Mouse (Mus musculus) kidney, embryonic 16.5 days (tissue): ENCODE measurements around the gene Man2b2. TPM values are rescaled to one million over a fixed set of nuclear protein-coding genes. Genes with fewer than 3 reads are reported as not detected.

Source experiments
- ATAC-seq: fragments of 200-750 bp; cut with Nextera tagmentation; 2 replicates; pipeline ENCODE4 v1.8.0; 2017; ENCODE audit warnings: moderate TSS enrichment; ENCODE audit not compliant: low FRiP score, low TSS enrichment
- H3K27ac ChIP-seq: fragments of 300-500 bp; sonication (generic); 2 replicates; pipeline ENCODE4 v1.5.1; 2014; ENCODE audit warnings: low read length
- H3K27me3 ChIP-seq: fragments of 300-500 bp; sonication (generic); 2 replicates; pipeline ENCODE4 v1.6.1; 2014; ENCODE audit warnings: low read length, control low read depth, mixed read lengths; ENCODE audit not compliant: insufficient read depth
- H3K36me3 ChIP-seq: fragments of 300-500 bp; sonication (generic); 2 replicates; pipeline ENCODE4 v1.6.1; 2014; ENCODE audit warnings: low read length, control low read depth, mixed read lengths; ENCODE audit not compliant: insufficient read depth
- H3K4me1 ChIP-seq: fragments of 300-500 bp; sonication (generic); 2 replicates; pipeline ENCODE4 v1.6.1; 2014; ENCODE audit warnings: low read length, control low read depth, mixed read lengths; ENCODE audit not compliant: insufficient read depth
- H3K4me2 ChIP-seq: fragments of 300-500 bp; sonication (generic); replicated peaks from 2 replicates; pipeline ENCODE4 v1.6.1; 2014; ENCODE audit warnings: low read depth, low read length
- H3K4me3 ChIP-seq: fragments of 300-500 bp; sonication (generic); 2 replicates; pipeline ENCODE4 v1.5.1; 2014; ENCODE audit warnings: mild to moderate bottlenecking, low read length
- H3K9ac ChIP-seq: fragments of 300-500 bp; sonication (generic); replicated peaks from 2 replicates; pipeline ENCODE4 v1.6.1; 2014; ENCODE audit warnings: low read length
- H3K9me3 ChIP-seq: fragments of 300-500 bp; sonication (generic); 2 replicates; pipeline ENCODE4 v1.6.1; 2016; ENCODE audit warnings: low read length, control low read depth
- WGBS: fragments of 180-500 bp; shearing (Covaris S2); extraction: QIAGEN DNeasy Blood & Tissue Kit; methylation state at CpG from one replicate; pipeline ENCODE4 v1.1.7; 2014; 5-methylcytosine and 5-hydroxymethylcytosine counted together
- polyA plus RNA-seq: library from polyadenylated mRNA; unstranded; fragments of >200 nt; fragmentation: Nextera tagmentation; extraction: Ambion mirVana; gene quantifications from 2 replicates; pipeline ENCODE4 v1.2.1, GENCODE M21; 2015

The Man2b2 gene
- polyA plus RNA-seq, 1 experiment from 2014 or later, result 16.0 TPM

DNA sequence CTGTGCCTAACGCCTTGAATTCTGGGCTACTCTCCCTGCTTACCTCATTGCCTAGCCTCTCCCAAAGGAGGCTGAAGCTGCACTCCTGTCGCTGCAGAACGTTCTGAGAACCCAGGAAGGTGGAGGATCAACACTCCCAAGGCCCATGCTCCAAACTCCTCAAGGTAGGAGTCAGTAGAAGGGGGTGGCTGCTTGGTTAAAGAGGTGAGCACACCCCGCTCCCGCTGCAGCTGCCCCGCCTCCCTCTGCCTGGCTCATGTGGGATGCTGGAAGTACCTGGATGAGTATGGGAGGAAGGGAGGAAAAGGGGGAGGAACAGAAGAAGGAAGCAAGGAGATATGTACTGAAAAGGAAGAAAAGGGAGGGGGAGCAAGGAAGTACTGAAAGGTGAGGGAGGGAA, 37.1 kb upstream of the Man2b2 start:
- WGBS, result 9% methylated on average over 6 of the region's 6 CpGs
- Histone ChIP-seq H3K9me3 (no peaks in the 10 kb centered on the region), H3K27me3 (peaks cover 78% of the 10 kb centered on the region), H3K4me2 (no peak overlapping the region), H3K4me3 (no peak overlapping the region), H3K27ac (no peak overlapping the region), H3K9ac (no peak overlapping the region), H3K36me3 (no peaks in the 10 kb centered on the region), H3K4me1 (peaks cover 24% of the 10 kb centered on the region)
- no peak for ATAC-seq

- Histone ChIP-seq H3K4me3 (no peak overlapping the region), H3K9ac (no peak overlapping the region), H3K36me3 (no peaks in the 10 kb centered on the region), H3K9me3 (no peaks in the 10 kb centered on the region), H3K4me1 (peaks cover 24% of the 10 kb centered on the region), H3K27me3 (peaks cover 76% of the 10 kb centered on the region), H3K4me2 (no peak overlapping the region), H3K27ac (no peak overlapping the region)
- ATAC-seq, result no peak
- WGBS, result 66% methylated on average over 7 of the region's 7 CpGs
Measured at GRCm38 (mm10) chr5:36866701-36867250, 36.3 kb upstream of the Man2b2 start.

- Histone ChIP-seq H3K27me3 (peaks cover 26% of the 10 kb centered on the region), H3K4me3 (no peak overlapping the region), H3K9ac (no peak overlapping the region), H3K4me2 (no peak overlapping the region), H3K36me3 (no peaks in the 10 kb centered on the region), H3K9me3 (no peaks in the 10 kb centered on the region), H3K4me1 (no peaks in the 10 kb centered on the region), H3K27ac (no peak overlapping the region)
- WGBS, result 93% methylated on average over 2 of the region's 2 CpGs
- ATAC-seq, result no peak
Measured at GRCm38 (mm10) chr5:36861084-36861483, 30.6 kb upstream of the Man2b2 start.

- H3K4me3 ChIP-seq, result no peak overlapping the region
- H3K4me1 ChIP-seq, result no peaks in the 10 kb centered on the region
- no peak overlapping the region for H3K9ac ChIP-seq
- WGBS, result 65% methylated on average over 5 of the region's 5 CpGs
- H3K4me2 ChIP-seq, result no peak overlapping the region
- no peak for ATAC-seq
- no peak overlapping the region for H3K27ac ChIP-seq
- no peaks in the 10 kb centered on the region for H3K9me3 ChIP-seq
- H3K36me3 ChIP-seq, result no peaks in the 10 kb centered on the region
- peaks cover 11% of the 10 kb centered on the region for H3K27me3 ChIP-seq
Measured at GRCm38 (mm10) chr5:36857546-36857945, 27.1 kb upstream of the Man2b2 start.

DNA sequence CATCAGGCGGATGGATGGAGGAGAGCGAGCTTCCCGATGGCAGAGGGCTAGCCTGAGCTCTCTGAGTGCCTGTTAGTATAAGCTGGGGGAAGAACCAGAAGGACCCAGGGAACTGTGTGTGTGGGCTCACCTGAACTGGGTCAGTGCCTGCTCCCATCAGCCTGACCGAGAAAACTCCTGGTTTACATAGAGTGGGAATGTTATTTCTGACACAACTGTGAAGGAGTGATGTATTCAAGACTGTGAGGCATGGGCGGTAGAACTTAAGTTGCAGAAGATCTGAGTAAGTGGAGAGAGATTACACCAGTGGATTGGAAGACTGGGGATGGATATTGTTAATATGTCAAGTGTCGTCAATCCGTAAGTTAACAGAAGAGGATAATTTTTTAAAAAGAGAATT, 26.1 kb upstream of the Man2b2 start:
- Histone ChIP-seq H3K4me3 (no peak overlapping the region), H3K36me3 (no peaks in the 10 kb centered on the region), H3K4me1 (no peaks in the 10 kb centered on the region), H3K27ac (no peak overlapping the region), H3K9ac (no peak overlapping the region), H3K4me2 (no peak overlapping the region), H3K9me3 (no peaks in the 10 kb centered on the region), H3K27me3 (peaks cover 5% of the 10 kb centered on the region; the same call in 1 of the 2 replicates)
- 89% methylated on average over 7 of the region's 7 CpGs for WGBS
- no peak for ATAC-seq

GRCm38 (mm10) chr5:36855180-36855579, 24.7 kb upstream of the Man2b2 start:
- Histone ChIP-seq H3K36me3 (no peaks in the 10 kb centered on the region), H3K4me1 (no peaks in the 10 kb centered on the region), H3K4me2 (no peak overlapping the region), H3K9ac (no peak overlapping the region), H3K4me3 (no peak overlapping the region), H3K27ac (no peak overlapping the region), H3K9me3 (no peaks in the 10 kb centered on the region), H3K27me3 (0 out of 2 replicates have a peak, but pooled peaks cover 5% of the 10 kb centered on the region)
- 79% methylated on average over 3 of the region's 3 CpGs for WGBS
- ATAC-seq, result no peak

GRCm38 (mm10) chr5:36851572-36851971, 21.1 kb upstream of the Man2b2 start:
- no peaks in the 10 kb centered on the region for H3K9me3 ChIP-seq
- H3K27me3 ChIP-seq, result 0 out of 2 replicates have a peak, but pooled peaks cover 4% of the 10 kb centered on the region
- H3K9ac ChIP-seq, result no peak overlapping the region
- 40% methylated on average over 4 of the region's 4 CpGs for WGBS
- H3K4me1 ChIP-seq, result no peaks in the 10 kb centered on the region
- no peak for ATAC-seq
- H3K27ac ChIP-seq, result no peak overlapping the region
- H3K4me3 ChIP-seq, result no peak overlapping the region
- no peaks in the 10 kb centered on the region for H3K36me3 ChIP-seq
- H3K4me2 ChIP-seq, result no peak overlapping the region

- Histone ChIP-seq H3K9ac (no peak overlapping the region), H3K4me1 (no peaks in the 10 kb centered on the region), H3K9me3 (peaks cover 5% of the 10 kb centered on the region; the same call in 1 of the 2 replicates), H3K27ac (no peak overlapping the region), H3K4me3 (no peak overlapping the region), H3K36me3 (no peaks in the 10 kb centered on the region), H3K4me2 (no peak overlapping the region), H3K27me3 (no peaks in the 10 kb centered on the region)
- no peak for ATAC-seq
- 49% methylated on average over 10 of the region's 10 CpGs for WGBS
Measured at GRCm38 (mm10) chr5:36844490-36844889, 14.0 kb upstream of the Man2b2 start.

- ATAC-seq, result no peak
- Histone ChIP-seq H3K4me2 (no peak overlapping the region), H3K4me1 (no peaks in the 10 kb centered on the region), H3K27ac (no peak overlapping the region), H3K9ac (no peak overlapping the region), H3K36me3 (no peaks in the 10 kb centered on the region), H3K27me3 (no peaks in the 10 kb centered on the region), H3K4me3 (no peak overlapping the region), H3K9me3 (peaks cover 5% of the 10 kb centered on the region; the same call in 1 of the 2 replicates)
- WGBS, result 63% methylated on average over 1 of the region's 1 CpGs
Measured at GRCm38 (mm10) chr5:36841701-36842100, 11.2 kb upstream of the Man2b2 start.

- ATAC-seq, result no peak
- WGBS, result 74% methylated on average over 7 of the region's 7 CpGs
- peaks cover 5% of the 10 kb centered on the region; the same call in 1 of the 2 replicates for H3K9me3 ChIP-seq
- H3K9ac ChIP-seq, result no peak overlapping the region
- no peak overlapping the region for H3K4me3 ChIP-seq
- H3K36me3 ChIP-seq, result no peaks in the 10 kb centered on the region
- no peak overlapping the region for H3K4me2 ChIP-seq
- no peaks in the 10 kb centered on the region for H3K4me1 ChIP-seq
- no peaks in the 10 kb centered on the region for H3K27me3 ChIP-seq
- no peak overlapping the region for H3K27ac ChIP-seq
Measured at GRCm38 (mm10) chr5:36840092-36840491, 9.6 kb upstream of the Man2b2 start.
